Mouse (Mus musculus) heart, embryonic 15.5 days (tissue): ENCODE data around the gene 4930404H24Rik. TPM values are rescaled to one million over a fixed set of nuclear protein-coding genes. Genes with fewer than 3 reads are reported as not detected.
"Not testable (repeated sequence)": the region's sequence is repeated elsewhere in the genome, so short reads cannot be mapped to it uniquely, and the experiment has no call there.

Experiments
- ATAC-seq: fragments of 200-750 bp; cut with Nextera tagmentation; replicated peaks from 2 replicates; pipeline ENCODE4 v1.8.0; 2017; ENCODE audit warnings: low read depth, moderate TSS enrichment; ENCODE audit not compliant: insufficient number of reproducible peaks, insufficient read depth, low FRiP score
- H3K27ac ChIP-seq: fragments of 300-500 bp; sonication (generic); 2 replicates; pipeline ENCODE4 v1.5.1; 2015; ENCODE audit warnings: mild to moderate bottlenecking, inconsistent platforms
- H3K27me3 ChIP-seq: fragments of 300-500 bp; sonication (generic); 2 replicates; pipeline ENCODE4 v1.6.1; 2015; ENCODE audit warnings: inconsistent platforms
- H3K36me3 ChIP-seq: fragments of 300-500 bp; sonication (generic); 2 replicates; pipeline ENCODE4 v1.6.1; 2015; ENCODE audit warnings: mild to moderate bottlenecking, inconsistent platforms
- H3K4me1 ChIP-seq: fragments of 300-500 bp; sonication (generic); replicated peaks from 2 replicates; pipeline ENCODE4 v1.6.1; 2015; ENCODE audit warnings: inconsistent platforms
- H3K4me2 ChIP-seq: fragments of 300-500 bp; sonication (generic); 2 replicates; pipeline ENCODE4 v1.6.1; 2015; ENCODE audit warnings: inconsistent platforms, mild to moderate bottlenecking, moderate library complexity
- H3K4me3 ChIP-seq: fragments of 300-500 bp; sonication (generic); 2 replicates; pipeline ENCODE4 v1.5.1; 2015; ENCODE audit warnings: mild to moderate bottlenecking, inconsistent platforms
- H3K9ac ChIP-seq: fragments of 300-500 bp; sonication (generic); 2 replicates; pipeline ENCODE4 v1.6.1; 2015; ENCODE audit warnings: mild to moderate bottlenecking, inconsistent platforms
- H3K9me3 ChIP-seq: fragments of 300-500 bp; sonication (generic); replicated peaks from 2 replicates; pipeline ENCODE4 v1.6.1; 2016; ENCODE audit warnings: inconsistent platforms
- WGBS: fragments of 180-500 bp; shearing (Covaris S2); methylation state at CpG from one replicate; pipeline ENCODE4 v1.1.7; 2015; ENCODE audit warnings: mixed read lengths; 5-methylcytosine and 5-hydroxymethylcytosine counted together
- polyA plus RNA-seq: library from polyadenylated mRNA; unstranded; fragments of >200 nt; fragmentation: Nextera tagmentation; extraction: Ambion mirVana; gene quantifications from 2 replicates; pipeline ENCODE4 v1.2.1, GENCODE M21; 2015

The 4930404H24Rik gene
- polyA plus RNA-seq, 1 experiment from 2014 or later, result not detected

DNA sequence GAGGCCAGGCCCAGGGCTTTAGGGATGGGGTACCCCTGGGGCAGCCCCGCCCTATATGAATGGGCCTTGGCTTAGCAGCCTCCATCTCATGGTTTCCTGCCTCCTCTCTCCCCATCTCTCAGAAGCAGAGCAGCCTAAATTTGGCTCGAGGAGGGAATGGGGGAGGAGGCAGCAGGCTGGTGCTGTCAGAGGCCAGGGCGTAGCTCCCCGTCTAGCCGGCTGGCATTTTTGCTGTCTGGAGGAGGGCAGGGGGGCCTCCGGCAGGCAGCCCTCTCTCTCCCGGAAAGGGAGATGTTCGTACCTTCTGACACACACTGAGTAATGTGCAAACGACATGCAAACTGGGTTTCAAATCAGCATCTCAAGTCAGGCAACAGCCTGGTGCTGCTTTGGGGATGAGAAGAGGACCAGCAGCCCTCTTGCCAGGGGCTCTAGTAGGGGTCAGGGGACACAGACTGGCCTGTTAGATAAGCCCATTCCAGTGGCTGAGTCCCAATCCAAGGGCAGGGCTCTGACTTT, 1.8 kb downstream of the 4930404H24Rik start:
- Histone ChIP-seq H3K36me3 (no peaks in the 10 kb centered on the region), H3K4me3 (no peak overlapping the region), H3K9me3 (no peaks in the 10 kb centered on the region), H3K27me3 (0 out of 2 replicates have a peak, but pooled peaks cover 2% of the 10 kb centered on the region), H3K9ac (no peak overlapping the region), H3K4me1 (peaks cover 60% of the 10 kb centered on the region), H3K27ac (peak overlapping the region; percentile 86), H3K4me2 (peak overlapping the region; percentile 93)
- 9% methylated on average over 9 of the region's 9 CpGs for WGBS
- ATAC-seq, result peak; percentile 50

DNA sequence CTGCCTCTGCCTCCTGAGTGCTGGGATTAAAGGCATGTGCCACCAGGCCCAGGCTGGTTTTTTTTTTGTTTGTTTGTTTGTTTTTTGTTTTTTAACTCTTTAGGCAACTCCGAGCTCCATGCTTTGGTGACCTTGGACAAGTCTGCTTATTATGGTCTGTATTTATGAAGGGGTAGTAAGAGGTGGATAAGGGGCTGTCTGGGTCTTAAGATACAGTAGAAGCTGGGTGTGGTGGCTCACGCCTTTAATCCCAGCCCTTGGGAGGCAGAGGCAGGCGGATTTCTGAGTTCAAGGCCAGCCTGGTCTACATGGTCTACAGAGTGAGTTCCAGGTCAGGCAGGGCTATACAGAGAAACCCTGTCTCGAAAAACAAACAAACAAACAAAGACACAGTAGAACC, 2.8 kb downstream of the 4930404H24Rik start:
- H3K27me3 ChIP-seq, H3K4me2 ChIP-seq, H3K4me3 ChIP-seq, H3K36me3 ChIP-seq, H3K9me3 ChIP-seq, ATAC-seq, H3K9ac ChIP-seq: not testable (repeated sequence)
- Histone ChIP-seq H3K27ac (peak overlapping the region; percentile 86), H3K4me1 (peaks cover 60% of the 10 kb centered on the region)
- WGBS, result 86% methylated on average over 4 of the region's 4 CpGs

DNA sequence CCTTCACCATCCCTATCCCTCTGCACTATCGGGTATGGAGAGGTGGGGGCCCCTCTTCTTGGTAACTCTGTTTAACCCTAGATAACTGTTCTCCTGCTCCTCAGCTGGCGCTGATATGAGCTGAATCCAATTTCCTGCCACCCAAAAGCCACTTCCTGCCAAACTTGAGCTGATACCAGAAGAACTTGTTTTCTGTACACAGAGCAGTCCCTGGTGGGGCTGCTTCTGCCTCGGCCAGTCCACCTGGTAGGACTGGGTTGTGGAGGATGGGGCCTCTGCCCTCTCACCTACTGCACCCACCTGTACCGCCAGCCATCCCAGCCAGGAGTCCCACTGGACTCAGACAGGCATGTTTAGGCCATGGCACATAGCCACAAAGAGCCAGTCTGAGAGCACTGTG, 3.2 kb downstream of the 4930404H24Rik start:
- Histone ChIP-seq H3K9ac (no peak overlapping the region), H3K4me2 (no peak overlapping the region), H3K27ac (peak overlapping the region; percentile 86), H3K9me3 (no peaks in the 10 kb centered on the region), H3K4me1 (peaks cover 57% of the 10 kb centered on the region), H3K36me3 (no peaks in the 10 kb centered on the region), H3K27me3 (0 out of 2 replicates have a peak, but pooled peaks cover 2% of the 10 kb centered on the region), H3K4me3 (no peak overlapping the region)
- WGBS, result 51% methylated on average over 4 of the region's 4 CpGs
- no peak for ATAC-seq

DNA sequence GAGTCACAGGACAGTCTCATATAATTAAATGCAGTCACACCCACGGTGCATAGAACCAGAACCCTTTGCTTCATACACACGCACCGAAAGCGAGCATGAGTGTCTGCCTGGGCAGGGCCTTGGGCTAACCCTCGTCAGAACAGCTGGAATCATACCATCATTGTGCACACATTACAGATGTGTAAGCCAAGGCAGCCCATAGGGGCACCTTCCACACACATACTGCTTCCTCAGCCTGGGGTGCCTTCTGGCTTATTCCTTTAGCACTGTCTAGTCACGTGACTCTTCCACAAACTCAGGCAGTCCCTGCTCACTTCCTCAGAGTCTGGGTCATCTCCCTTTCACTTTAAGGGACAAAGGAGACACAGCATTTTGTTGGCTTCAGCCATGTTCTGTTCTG, 3.7 kb downstream of the 4930404H24Rik start:
- no peak overlapping the region for H3K4me3 ChIP-seq
- 0 out of 2 replicates have a peak, but pooled peaks cover 2% of the 10 kb centered on the region for H3K27me3 ChIP-seq
- WGBS, result 75% methylated on average over 6 of the region's 6 CpGs
- H3K4me2 ChIP-seq, result no peak overlapping the region
- H3K36me3 ChIP-seq, result no peaks in the 10 kb centered on the region
- H3K27ac ChIP-seq, result peak overlapping the region; percentile 86; the same call in 1 of the 2 replicates
- no peaks in the 10 kb centered on the region for H3K9me3 ChIP-seq
- no peak for ATAC-seq
- peaks cover 53% of the 10 kb centered on the region for H3K4me1 ChIP-seq
- no peak overlapping the region for H3K9ac ChIP-seq

DNA sequence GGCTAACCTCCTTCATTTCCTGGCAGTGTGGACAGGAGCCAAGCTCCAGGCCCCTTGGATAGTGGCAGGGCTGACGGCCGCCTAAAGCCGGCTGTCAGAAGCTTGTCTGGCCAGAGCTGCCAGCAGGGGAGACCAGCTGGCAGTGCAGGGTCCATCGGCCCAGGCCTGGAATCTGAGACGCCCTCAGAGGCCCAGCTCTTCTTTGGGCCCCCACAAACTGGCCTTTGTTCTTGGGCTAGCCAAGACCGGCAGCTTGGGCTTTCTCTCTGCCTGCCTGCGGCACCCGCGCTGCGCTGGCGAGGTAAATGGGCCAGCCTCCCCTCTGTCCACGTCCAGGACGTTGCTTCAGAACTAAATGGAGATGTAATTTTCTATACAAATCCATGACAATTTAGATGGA, 4.3 kb downstream of the 4930404H24Rik start:
- H3K36me3 ChIP-seq, result no peaks in the 10 kb centered on the region
- 61% methylated on average over 13 of the region's 13 CpGs for WGBS
- H3K9ac ChIP-seq, result no peak overlapping the region
- no peak for ATAC-seq
- no peak overlapping the region for H3K4me3 ChIP-seq
- no peaks in the 10 kb centered on the region for H3K9me3 ChIP-seq
- H3K4me2 ChIP-seq, result no peak overlapping the region
- peak overlapping the region; percentile 32 for H3K27ac ChIP-seq
- H3K27me3 ChIP-seq, result no peaks in the 10 kb centered on the region
- peaks cover 47% of the 10 kb centered on the region for H3K4me1 ChIP-seq

DNA sequence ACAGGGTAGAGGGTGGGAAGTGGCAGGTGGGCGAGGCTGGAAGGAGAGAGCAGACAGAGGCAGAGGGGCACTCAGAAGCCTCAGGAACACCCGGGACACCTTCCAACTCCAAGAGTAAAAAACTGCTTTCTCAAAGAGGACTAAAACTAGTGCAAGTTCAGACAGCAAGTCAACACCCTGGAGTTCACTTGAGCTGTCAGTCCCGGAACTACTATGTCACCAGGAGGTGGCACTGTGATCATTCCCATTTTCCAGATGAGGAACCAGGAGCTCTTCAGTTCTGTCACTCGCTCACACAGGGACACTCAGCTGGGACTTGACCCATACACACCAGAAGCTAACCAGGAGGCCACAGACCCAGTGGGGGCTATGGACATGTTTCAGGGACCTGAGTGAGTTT, 6.6 kb downstream of the 4930404H24Rik start:
- no peak overlapping the region for H3K9ac ChIP-seq
- no peaks in the 10 kb centered on the region for H3K27me3 ChIP-seq
- H3K4me2 ChIP-seq, result no peak overlapping the region
- peaks cover 31% of the 10 kb centered on the region for H3K4me1 ChIP-seq
- no peaks in the 10 kb centered on the region for H3K36me3 ChIP-seq
- 68% methylated on average over 4 of the region's 4 CpGs for WGBS
- H3K4me3 ChIP-seq, result no peak overlapping the region
- no peak for ATAC-seq
- no peak overlapping the region for H3K27ac ChIP-seq
- H3K9me3 ChIP-seq, result no peaks in the 10 kb centered on the region

DNA sequence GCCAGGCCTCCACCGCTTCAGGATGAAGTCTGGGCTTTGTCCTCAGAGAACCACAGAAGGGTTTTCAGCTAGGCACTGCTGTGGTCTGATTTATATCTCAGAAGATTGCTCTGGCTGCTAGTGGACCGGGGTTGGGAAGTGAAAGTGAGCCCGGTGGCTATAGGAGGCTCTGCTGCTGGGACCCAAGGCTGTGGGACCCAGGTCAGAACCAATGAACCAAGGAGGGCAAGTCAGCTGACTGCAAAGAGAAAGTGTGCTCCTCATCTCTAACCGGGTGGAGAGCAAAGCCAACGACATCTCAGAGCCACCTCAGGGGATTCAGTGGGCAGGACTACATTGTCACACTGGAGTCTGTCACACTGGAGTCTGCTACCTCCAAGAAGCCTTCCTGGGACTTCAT, 13.8 kb downstream of the 4930404H24Rik start:
- Histone ChIP-seq H3K4me1 (peaks cover 19% of the 10 kb centered on the region), H3K9ac (no peak overlapping the region), H3K4me2 (no peak overlapping the region), H3K27ac (no peak overlapping the region), H3K27me3 (no peaks in the 10 kb centered on the region), H3K4me3 (no peak overlapping the region), H3K36me3 (no peaks in the 10 kb centered on the region), H3K9me3 (no peaks in the 10 kb centered on the region)
- WGBS, result 76% methylated on average over 5 of the region's 5 CpGs
- ATAC-seq, result no peak

DNA sequence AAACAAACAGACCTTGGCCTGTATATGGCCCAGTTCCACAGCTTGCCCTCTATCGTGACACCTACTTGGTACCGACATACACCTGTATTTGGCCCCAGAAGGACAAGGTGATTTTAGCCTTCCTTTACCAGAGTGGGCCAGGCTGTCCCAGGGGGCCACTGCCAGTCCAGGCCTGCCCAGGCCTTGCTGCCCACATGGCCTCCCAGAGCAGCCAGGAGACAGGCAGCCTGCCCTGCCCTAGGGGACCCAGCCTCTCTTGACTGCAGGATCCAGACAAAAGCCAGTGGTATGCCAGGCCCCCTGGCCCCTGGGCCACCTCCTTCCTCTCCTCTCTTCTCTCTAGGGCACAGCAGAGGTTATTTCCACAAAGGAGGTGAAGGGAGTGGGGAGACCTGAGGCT, 15.4 kb downstream of the 4930404H24Rik start:
- peaks cover 33% of the 10 kb centered on the region for H3K4me1 ChIP-seq
- H3K9ac ChIP-seq, result no peak overlapping the region
- H3K9me3 ChIP-seq, result no peaks in the 10 kb centered on the region
- H3K27ac ChIP-seq, result no peak overlapping the region
- 97% methylated on average over 2 of the region's 2 CpGs for WGBS
- no peak for ATAC-seq
- no peak overlapping the region for H3K4me2 ChIP-seq
- no peaks in the 10 kb centered on the region for H3K27me3 ChIP-seq
- no peak overlapping the region for H3K4me3 ChIP-seq
- H3K36me3 ChIP-seq, result no peaks in the 10 kb centered on the region

DNA sequence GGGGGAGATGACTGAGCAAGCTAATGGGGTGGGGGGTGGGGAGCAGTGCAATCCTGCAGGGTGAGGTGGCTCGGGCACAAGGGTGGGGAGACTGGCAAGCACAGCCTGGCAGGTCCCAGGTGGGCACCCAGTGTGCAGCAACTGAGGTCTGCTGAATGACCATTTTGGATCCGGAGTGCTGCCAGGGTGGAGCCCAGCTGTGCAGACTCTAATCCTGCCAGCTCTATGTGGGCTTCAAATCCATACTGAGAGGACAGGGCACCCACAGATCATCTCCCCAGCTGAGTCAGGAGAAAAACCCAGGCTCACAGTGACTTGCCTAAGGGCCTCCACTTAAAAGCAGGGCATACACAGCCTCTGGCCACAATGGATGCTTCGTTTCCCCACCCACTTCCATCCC, 15.8 kb downstream of the 4930404H24Rik start:
- no peak overlapping the region for H3K27ac ChIP-seq
- no peak for ATAC-seq
- H3K9me3 ChIP-seq, result no peaks in the 10 kb centered on the region
- no peaks in the 10 kb centered on the region for H3K27me3 ChIP-seq
- 82% methylated on average over 3 of the region's 3 CpGs for WGBS
- H3K4me2 ChIP-seq, result no peak overlapping the region
- H3K4me3 ChIP-seq, result no peak overlapping the region
- no peaks in the 10 kb centered on the region for H3K36me3 ChIP-seq
- H3K4me1 ChIP-seq, result peaks cover 34% of the 10 kb centered on the region
- no peak overlapping the region for H3K9ac ChIP-seq

DNA sequence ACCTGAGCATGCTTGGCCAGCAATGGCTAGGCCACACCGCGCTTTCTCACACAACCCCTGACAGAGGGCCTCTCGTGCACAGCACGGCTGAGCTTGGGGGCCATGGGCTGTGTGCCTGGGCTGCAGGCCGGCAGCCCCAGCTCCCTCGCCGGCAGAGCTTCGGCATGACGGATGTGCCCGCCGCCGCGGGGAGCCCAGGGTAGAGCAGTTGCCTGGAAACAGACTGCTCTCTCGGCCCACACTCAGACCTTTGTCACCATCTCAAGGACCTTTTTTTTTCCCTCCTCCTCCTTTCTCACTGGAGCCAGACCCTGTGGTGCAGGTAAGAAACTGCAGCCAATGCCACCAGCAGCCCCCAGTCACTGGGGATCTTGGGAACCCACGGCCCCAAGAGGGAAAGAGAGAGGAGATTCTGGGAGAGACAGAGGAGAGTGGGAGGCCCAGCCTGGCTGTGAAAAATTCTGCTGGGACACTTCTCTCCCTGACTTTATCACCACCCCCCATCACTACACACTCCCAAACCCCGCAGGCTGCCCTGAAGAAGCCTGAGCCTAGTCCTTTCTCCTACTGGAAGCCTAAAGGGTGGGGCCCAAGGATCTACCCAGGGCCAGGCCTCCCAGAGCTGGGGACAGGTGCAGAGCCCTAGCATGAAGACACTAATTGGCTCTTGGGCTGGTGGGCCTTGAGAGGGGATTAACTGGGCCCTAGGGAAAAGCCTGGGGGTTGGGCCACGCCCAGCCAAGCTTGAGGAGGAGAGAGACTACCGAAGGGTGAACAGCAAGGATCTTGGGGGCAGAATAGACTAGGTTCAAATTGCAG, 16.8 kb downstream of the 4930404H24Rik start:
- Histone ChIP-seq H3K4me2 (peak overlapping the region; percentile 51), H3K27me3 (no peaks in the 10 kb centered on the region), H3K4me1 (peaks cover 34% of the 10 kb centered on the region), H3K27ac (peak overlapping the region; percentile 44; the same call in 1 of the 2 replicates), H3K9me3 (no peaks in the 10 kb centered on the region), H3K36me3 (no peaks in the 10 kb centered on the region), H3K4me3 (no peak overlapping the region), H3K9ac (0 out of 2 replicates have a peak overlapping the region, but pooled peaks have one; percentile 29)
- 25% methylated on average over 18 of the region's 18 CpGs for WGBS
- ATAC-seq, result peak; percentile 36; the same call in 1 of the 2 replicates

DNA sequence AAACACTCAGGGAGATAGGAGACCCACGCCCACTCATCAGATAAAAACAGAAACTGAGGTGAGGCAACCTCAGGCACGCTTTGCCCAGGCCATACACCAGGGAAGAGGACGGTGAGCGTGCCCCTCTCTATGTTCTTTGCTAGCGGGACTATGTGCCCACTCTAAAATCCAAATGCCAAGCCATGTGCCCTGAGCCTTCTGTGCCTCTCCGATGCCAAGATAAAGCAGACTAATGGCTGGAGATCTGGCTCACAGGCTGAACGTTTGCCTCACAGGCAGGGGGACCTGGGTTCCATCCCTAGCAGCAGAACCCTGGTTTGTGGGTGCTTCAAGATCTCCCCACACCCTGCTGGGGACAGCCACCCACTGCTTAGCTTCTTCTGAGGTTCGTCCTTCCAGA, 17.5 kb downstream of the 4930404H24Rik start:
- Histone ChIP-seq H3K4me1 (peaks cover 38% of the 10 kb centered on the region), H3K27me3 (no peaks in the 10 kb centered on the region), H3K27ac (no peak overlapping the region), H3K4me2 (no peak overlapping the region), H3K9ac (no peak overlapping the region), H3K4me3 (no peak overlapping the region), H3K36me3 (no peaks in the 10 kb centered on the region), H3K9me3 (no peaks in the 10 kb centered on the region)
- WGBS, result 84% methylated on average over 8 of the region's 8 CpGs
- no peak for ATAC-seq

DNA sequence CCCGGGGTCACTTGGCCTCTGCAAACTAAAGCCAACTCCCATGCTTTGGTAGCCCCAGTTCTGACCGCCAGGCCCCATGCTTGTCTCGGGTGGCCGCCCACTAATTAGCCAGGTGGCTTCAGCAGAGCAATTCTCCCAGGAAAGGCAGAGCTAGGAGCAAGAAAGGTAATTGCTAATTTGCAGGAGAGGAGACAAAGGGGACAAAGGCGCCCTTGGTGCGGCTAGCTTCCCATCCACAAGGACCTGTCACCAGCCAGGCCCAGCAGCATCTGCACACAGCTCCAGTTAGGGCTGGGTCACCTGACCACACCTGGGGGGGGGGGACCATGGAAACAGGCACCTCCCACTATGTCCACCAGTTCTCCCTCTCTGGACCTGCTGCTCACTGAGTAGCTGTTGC, 19.0 kb downstream of the 4930404H24Rik start:
- Histone ChIP-seq H3K27me3 (no peaks in the 10 kb centered on the region), H3K4me1 (peaks cover 42% of the 10 kb centered on the region), H3K4me3 (no peak overlapping the region), H3K9ac (no peak overlapping the region), H3K27ac (no peak overlapping the region), H3K4me2 (no peak overlapping the region), H3K36me3 (no peaks in the 10 kb centered on the region), H3K9me3 (no peaks in the 10 kb centered on the region)
- WGBS, result 82% methylated on average over 6 of the region's 6 CpGs
- ATAC-seq, result no peak
